Mouse (Mus musculus) limb, embryonic 14.5 days (tissue): Measurements from ENCODE around the gene Rnf216. TPM values are rescaled to one million over a fixed set of nuclear protein-coding genes. Genes with fewer than 3 reads are reported as not detected.

Experiments used
- ATAC-seq: fragments of 200-750 bp; cut with Nextera tagmentation; 2 replicates; pipeline ENCODE4 v1.8.0; 2017; ENCODE audit warnings: low read depth, moderate number of reproducible peaks, moderate TSS enrichment; ENCODE audit not compliant: low FRiP score
- DNase-seq: peaks from one replicate; pipeline ENCODE4 v3.0.0-alpha.2; 2015; ENCODE audit warnings: low spot score
- H3K27ac ChIP-seq: fragments of 300-500 bp; sonication (generic); replicated peaks from 2 replicates; pipeline ENCODE4 v1.5.1; 2014; ENCODE audit warnings: low read depth, mild to moderate bottlenecking, low read length, moderate library complexity, mixed read lengths
- H3K27me3 ChIP-seq: fragments of 300-500 bp; sonication (generic); 2 replicates; pipeline ENCODE4 v1.6.1; 2014; ENCODE audit warnings: low read length, mixed read lengths; ENCODE audit not compliant: control insufficient read depth, insufficient read depth
- H3K36me3 ChIP-seq: fragments of 300-500 bp; sonication (generic); 2 replicates; pipeline ENCODE4 v1.6.1; 2014; ENCODE audit warnings: mild to moderate bottlenecking, low read length, moderate library complexity, mixed read lengths; ENCODE audit not compliant: control insufficient read depth, insufficient read depth
- H3K4me1 ChIP-seq: fragments of 300-500 bp; sonication (generic); 2 replicates; pipeline ENCODE4 v1.6.1; 2014; ENCODE audit warnings: antibody characterized with exemption, low read length, mixed read lengths; ENCODE audit not compliant: control insufficient read depth, insufficient read depth
- H3K4me2 ChIP-seq: fragments of 300-500 bp; sonication (generic); replicated peaks from 2 replicates; pipeline ENCODE4 v1.6.1; 2014; ENCODE audit warnings: low read depth, mild to moderate bottlenecking, low read length, moderate library complexity; ENCODE audit not compliant: severe bottlenecking
- H3K4me3 ChIP-seq: fragments of 300-500 bp; sonication (generic); replicated peaks from 2 replicates; pipeline ENCODE4 v1.5.1; 2014; ENCODE audit warnings: low read length
- H3K9ac ChIP-seq: fragments of 300-500 bp; sonication (generic); 2 replicates; pipeline ENCODE4 v1.6.1; 2014; ENCODE audit warnings: mild to moderate bottlenecking, low read depth, low read length, moderate library complexity; ENCODE audit not compliant: severe bottlenecking
- H3K9me3 ChIP-seq: fragments of 300-500 bp; sonication (generic); 2 replicates; pipeline ENCODE4 v1.6.1; 2016; ENCODE audit warnings: low read length; ENCODE audit not compliant: control insufficient read depth
- POLR2A ChIP-seq: fragments of 200-500 bp; IDR thresholded peaks from 2 replicates; pipeline ENCODE4 v1.8.0; 2012; ENCODE audit warnings: inconsistent platforms, mild to moderate bottlenecking, moderate library complexity, borderline replicate concordance; ENCODE audit not compliant: insufficient read depth, insufficient read length; ENCODE audit errors: extremely low read depth
- WGBS: fragments of 180-500 bp; shearing (Covaris S2); extraction: QIAGEN DNeasy Blood & Tissue Kit; methylation state at CpG from one replicate; pipeline ENCODE4 v1.1.7; 2014; 5-methylcytosine and 5-hydroxymethylcytosine counted together
- polyA plus RNA-seq, 2 experiments: library from polyadenylated mRNA; depleted of rRNA in 1 of 2; stranded (reverse) in 1 of 2; unstranded in 1 of 2; fragments of >200 nt; fragmentation: Nextera tagmentation in 1 of 2; extraction: Ambion mirVana in 1 of 2; gene quantifications; 2 replicates each; pipeline versions ENCODE4 v1.2.1 to v1.2.3; 2012 to 2014

Gene Rnf216
- polyA plus RNA-seq, 2 experiments: 34.2 to 41.5 TPM

DNA sequence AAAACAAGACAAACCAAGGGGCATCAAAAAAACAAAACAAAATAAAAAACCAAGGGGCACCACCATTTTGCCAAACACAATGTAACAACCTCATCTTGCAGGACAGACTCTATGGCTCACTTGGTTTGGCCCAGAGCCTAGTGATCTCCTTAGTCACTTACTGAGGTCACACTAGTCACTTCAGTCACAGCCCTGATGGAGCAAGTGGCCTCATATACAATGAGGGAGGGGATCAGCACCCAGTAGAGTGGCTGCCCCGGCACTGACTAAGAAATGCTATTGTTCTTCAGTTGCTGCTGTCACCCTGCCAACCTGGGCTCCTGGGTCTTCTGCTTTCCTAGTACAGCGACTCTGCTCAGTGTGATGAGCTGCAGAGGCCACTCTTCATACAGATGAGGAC lies 68.9 kb downstream of the Rnf216 start:
- no peak overlapping the region for H3K4me2 ChIP-seq
- no peak overlapping the region for H3K27ac ChIP-seq
- 76% methylated on average over 2 of the region's 2 CpGs for WGBS
- ATAC-seq (no peak), DNase-seq (no peak)
- TF ChIP-seq POLR2A: no peak
- H3K27me3 ChIP-seq: no peaks in the 10 kb centered on the region
- H3K4me3 ChIP-seq: no peak overlapping the region
- 0 out of 2 replicates have a peak, but pooled peaks cover 2% of the 10 kb centered on the region for H3K4me1 ChIP-seq
- H3K36me3 ChIP-seq: peaks cover 30% of the 10 kb centered on the region
- H3K9ac ChIP-seq: no peak overlapping the region
- no peaks in the 10 kb centered on the region for H3K9me3 ChIP-seq

DNA sequence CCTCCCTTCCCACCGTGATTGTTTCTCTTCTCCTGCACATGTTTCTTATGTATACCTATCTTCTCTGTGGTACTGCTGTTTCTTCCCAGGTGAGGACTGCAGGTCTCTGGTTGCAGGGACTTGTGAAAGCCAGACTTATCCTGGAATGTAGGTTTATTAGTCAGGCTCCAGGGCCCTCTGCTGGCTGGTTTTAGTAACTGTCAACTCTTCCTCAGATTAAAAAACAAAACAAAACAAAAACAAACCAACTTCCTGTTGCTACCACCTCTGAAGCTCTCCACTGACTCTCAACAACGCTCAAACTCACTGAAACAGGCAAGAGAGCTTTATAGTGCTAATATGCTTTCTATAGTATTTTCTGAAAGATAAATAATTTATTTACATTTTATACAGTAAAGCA lies 69.5 kb downstream of the Rnf216 start:
- DNase-seq (peak; percentile 42), ATAC-seq (no peak)
- no peaks in the 10 kb centered on the region for H3K27me3 ChIP-seq
- TF ChIP-seq POLR2A: no peak
- H3K4me3 ChIP-seq: no peak overlapping the region
- H3K9me3 ChIP-seq: no peaks in the 10 kb centered on the region
- no peak overlapping the region for H3K27ac ChIP-seq
- H3K36me3 ChIP-seq: peaks cover 30% of the 10 kb centered on the region
- WGBS: 79% methylated on average over 2 of the region's 2 CpGs
- H3K4me1 ChIP-seq: 0 out of 2 replicates have a peak, but pooled peaks cover 2% of the 10 kb centered on the region
- no peak overlapping the region for H3K4me2 ChIP-seq
- H3K9ac ChIP-seq: no peak overlapping the region

DNA sequence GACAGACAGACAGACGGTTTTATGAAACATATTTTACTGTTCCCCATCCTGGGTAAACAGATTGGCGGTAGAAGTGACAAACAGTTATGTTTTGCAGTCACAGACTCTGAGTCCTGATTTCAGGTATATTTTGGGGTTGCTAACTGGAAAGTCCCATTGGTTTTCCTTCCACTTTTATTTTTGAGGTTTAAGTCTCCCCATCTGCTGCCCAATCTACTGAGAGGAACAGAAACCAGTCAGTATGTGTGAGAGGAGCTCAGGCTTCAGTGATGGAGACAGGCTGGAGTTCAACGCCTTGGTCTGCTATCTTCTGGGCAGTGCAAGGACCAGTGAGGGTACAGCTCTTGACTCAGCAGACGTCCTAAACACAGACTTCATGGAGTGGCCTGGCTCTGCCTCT lies 74.0 kb downstream of the Rnf216 start:
- no peak for DNase-seq
- Histone ChIP-seq H3K4me1 (no peaks in the 10 kb centered on the region), H3K9ac (no peak overlapping the region), H3K27ac (no peak overlapping the region), H3K36me3 (peaks cover 16% of the 10 kb centered on the region), H3K27me3 (no peaks in the 10 kb centered on the region), H3K9me3 (no peaks in the 10 kb centered on the region), H3K4me2 (no peak overlapping the region), H3K4me3 (no peak overlapping the region)
- ATAC-seq: no peak
- 79% methylated on average over 4 of the region's 4 CpGs for WGBS
- no peak for TF ChIP-seq POLR2A

DNA sequence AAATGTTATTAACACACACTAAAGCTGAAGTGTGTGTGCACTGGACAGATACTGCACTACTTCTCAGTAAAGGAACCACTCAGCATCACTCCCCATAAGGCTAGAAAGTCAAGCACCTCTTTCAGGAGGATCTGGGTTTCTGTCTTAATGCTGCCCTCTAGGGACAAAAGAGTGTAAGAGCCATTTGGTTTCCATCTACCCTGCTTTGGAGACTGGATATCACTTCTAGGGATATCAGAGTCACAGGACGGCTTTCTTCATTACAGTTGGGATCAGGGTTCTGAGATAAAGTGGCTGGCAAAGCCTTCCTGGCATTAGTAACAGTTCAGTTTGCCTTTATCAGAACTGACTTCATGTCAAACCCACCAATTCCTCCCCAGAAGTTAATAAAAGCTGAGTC lies 75.6 kb downstream of the Rnf216 start:
- Histone ChIP-seq H3K27me3 (no peaks in the 10 kb centered on the region), H3K36me3 (peaks cover 16% of the 10 kb centered on the region), H3K4me2 (no peak overlapping the region), H3K9me3 (no peaks in the 10 kb centered on the region), H3K4me3 (no peak overlapping the region), H3K4me1 (no peaks in the 10 kb centered on the region), H3K9ac (no peak overlapping the region), H3K27ac (no peak overlapping the region)
- ATAC-seq: no peak
- WGBS: 22% methylated on average over 1 of the region's 1 CpGs
- peak; percentile 63 for DNase-seq
- no peak for TF ChIP-seq POLR2A

DNA sequence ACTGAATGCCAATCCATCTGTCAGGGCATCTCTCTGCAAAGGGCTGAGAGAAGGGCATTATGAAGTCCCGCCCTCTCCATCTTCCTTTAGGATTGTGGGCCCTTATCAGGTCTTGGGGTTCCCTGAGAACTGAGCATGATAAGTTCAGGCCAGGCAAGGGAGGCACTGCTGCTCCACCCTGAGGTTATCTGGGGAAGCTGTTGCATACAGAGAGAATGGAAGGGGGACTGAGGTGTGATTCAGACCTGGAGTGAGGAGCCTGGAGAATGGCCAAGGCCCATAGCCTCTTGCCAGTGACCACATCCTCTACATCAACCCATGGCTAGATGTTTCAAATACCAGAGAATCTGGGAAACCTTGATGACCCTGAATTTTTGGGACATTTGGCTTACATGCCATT lies 76.7 kb downstream of the Rnf216 start:
- Histone ChIP-seq H3K4me2 (no peak overlapping the region), H3K36me3 (peaks cover 11% of the 10 kb centered on the region), H3K4me1 (no peaks in the 10 kb centered on the region), H3K9ac (no peak overlapping the region), H3K9me3 (no peaks in the 10 kb centered on the region), H3K27ac (no peak overlapping the region), H3K27me3 (no peaks in the 10 kb centered on the region), H3K4me3 (no peak overlapping the region)
- 82% methylated on average over 1 of the region's 1 CpGs for WGBS
- TF ChIP-seq POLR2A: no peak
- ATAC-seq: no peak
- no peak for DNase-seq

DNA sequence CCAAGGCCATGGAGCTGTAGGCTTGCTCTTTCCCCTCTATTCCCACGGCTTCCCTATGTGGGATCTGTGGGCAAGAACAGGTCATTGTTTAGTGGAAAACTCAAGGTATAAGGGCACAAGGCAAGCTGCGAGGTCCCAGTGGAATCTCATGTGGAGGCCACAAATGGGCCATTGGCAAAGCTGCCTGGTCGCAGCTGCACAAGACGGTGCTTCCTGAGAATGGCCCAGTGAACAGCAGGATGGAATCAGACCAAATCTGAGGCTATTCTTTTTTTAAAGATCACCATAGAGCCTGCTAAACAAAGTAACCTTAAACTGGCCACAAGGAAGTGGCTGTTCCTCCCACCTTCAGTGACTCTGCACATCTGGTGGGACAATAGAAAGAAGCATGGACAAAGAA lies 77.5 kb downstream of the Rnf216 start:
- no peak for TF ChIP-seq POLR2A
- no peak for DNase-seq
- Histone ChIP-seq H3K4me1 (no peaks in the 10 kb centered on the region), H3K36me3 (peaks cover 9% of the 10 kb centered on the region; the same call in 1 of the 2 replicates), H3K27ac (no peak overlapping the region), H3K9ac (no peak overlapping the region), H3K4me2 (no peak overlapping the region), H3K4me3 (no peak overlapping the region), H3K27me3 (no peaks in the 10 kb centered on the region), H3K9me3 (no peaks in the 10 kb centered on the region)
- ATAC-seq: no peak
- whole genome bisulfite sequencing: 79% methylated on average over 4 of the region's 4 CpGs
